Mouse (Mus musculus): Measurements from ENCODE around the gene Arhgef11. TPM values are rescaled to one million over a fixed set of nuclear protein-coding genes. Genes with fewer than 3 reads are reported as not detected.

The Arhgef11 gene
- polyA plus RNA-seq, 1 experiment from 2014 or later: 26.2 TPM

- ATAC-seq: no peak
- H3K4me1 ChIP-seq (ENCODE audit: control insufficient read depth, insufficient read depth, low read length): peaks cover 3% of the 10 kb centered on the region; the same call in 1 of the 2 replicates
- no peaks in the 10 kb centered on the region for H3K36me3 ChIP-seq (ENCODE audit: control insufficient read depth, insufficient read depth, low read length)
- no peak overlapping the region for H3K27ac ChIP-seq (ENCODE audit: low read length)
- no peak overlapping the region for H3K4me2 ChIP-seq (ENCODE audit: low read length)
- H3K9me3 ChIP-seq (replicated peaks; ENCODE audit: control insufficient read depth, low read length, poor library complexity, severe bottlenecking): no peaks in the 10 kb centered on the region
- H3K9ac ChIP-seq (ENCODE audit: low read depth, low read length): no peak overlapping the region
- 95% methylated on average over 3 of the region's 3 CpGs for WGBS
- H3K4me3 ChIP-seq (ENCODE audit: low read depth, low read length): no peak overlapping the region
- no peaks in the 10 kb centered on the region for H3K27me3 ChIP-seq (ENCODE audit: control insufficient read depth, insufficient read depth, low read depth, low read length)
These were observed 31.7 kb downstream of the Arhgef11 start for GRCm38 (mm10) chr3:87649063-87649462.

GRCm38 (mm10) chr3:87658348-87658747, 41.0 kb downstream of the Arhgef11 start:
- H3K4me2 ChIP-seq (ENCODE audit: low read length): no peak overlapping the region
- no peak for ATAC-seq
- H3K27me3 ChIP-seq (ENCODE audit: control insufficient read depth, insufficient read depth, low read depth, low read length): no peaks in the 10 kb centered on the region
- WGBS: 73% methylated on average over 2 of the region's 2 CpGs
- peaks cover 6% of the 10 kb centered on the region; the same call in 1 of the 2 replicates for H3K4me1 ChIP-seq (ENCODE audit: control insufficient read depth, insufficient read depth, low read length)
- H3K9me3 ChIP-seq (replicated peaks; ENCODE audit: control insufficient read depth, low read length, poor library complexity, severe bottlenecking): no peaks in the 10 kb centered on the region
- H3K4me3 ChIP-seq (ENCODE audit: low read depth, low read length): no peak overlapping the region
- H3K9ac ChIP-seq (ENCODE audit: low read depth, low read length): no peak overlapping the region
- no peak overlapping the region for H3K27ac ChIP-seq (ENCODE audit: low read length)
- H3K36me3 ChIP-seq (ENCODE audit: control insufficient read depth, insufficient read depth, low read length): no peaks in the 10 kb centered on the region

GRCm38 (mm10) chr3:87659692-87660429, 42.5 kb downstream of the Arhgef11 start:
- no peak for ATAC-seq
- Histone ChIP-seq H3K36me3 (ENCODE audit: control insufficient read depth, insufficient read depth, low read length) (no peaks in the 10 kb centered on the region), H3K27ac (ENCODE audit: low read length) (no peak overlapping the region), H3K4me2 (ENCODE audit: low read length) (no peak overlapping the region), H3K27me3 (ENCODE audit: control insufficient read depth, insufficient read depth, low read depth, low read length) (no peaks in the 10 kb centered on the region), H3K4me1 (ENCODE audit: control insufficient read depth, insufficient read depth, low read length) (0 out of 2 replicates have a peak, but pooled peaks cover 3% of the 10 kb centered on the region), H3K9ac (ENCODE audit: low read depth, low read length) (no peak overlapping the region), H3K4me3 (ENCODE audit: low read depth, low read length) (no peak overlapping the region), H3K9me3 (replicated peaks; ENCODE audit: control insufficient read depth, low read length, poor library complexity, severe bottlenecking) (no peaks in the 10 kb centered on the region)
- WGBS: 95% methylated on average over 9 of the region's 9 CpGs

- no peak overlapping the region for H3K9ac ChIP-seq (ENCODE audit: low read depth, low read length)
- no peaks in the 10 kb centered on the region for H3K9me3 ChIP-seq (replicated peaks; ENCODE audit: control insufficient read depth, low read length, poor library complexity, severe bottlenecking)
- H3K4me3 ChIP-seq (ENCODE audit: low read depth, low read length): no peak overlapping the region
- no peak overlapping the region for H3K27ac ChIP-seq (ENCODE audit: low read length)
- H3K36me3 ChIP-seq (ENCODE audit: control insufficient read depth, insufficient read depth, low read length): no peaks in the 10 kb centered on the region
- H3K27me3 ChIP-seq (ENCODE audit: control insufficient read depth, insufficient read depth, low read depth, low read length): no peaks in the 10 kb centered on the region
- H3K4me1 ChIP-seq (ENCODE audit: control insufficient read depth, insufficient read depth, low read length): 0 out of 2 replicates have a peak, but pooled peaks cover 1% of the 10 kb centered on the region
- no peak overlapping the region for H3K4me2 ChIP-seq (ENCODE audit: low read length)
- 84% methylated on average over 4 of the region's 4 CpGs for WGBS
- no peak for ATAC-seq
These were observed 43.1 kb downstream of the Arhgef11 start for GRCm38 (mm10) chr3:87660479-87660878.

- ATAC-seq: no peak
- 91% methylated on average over 1 of the region's 1 CpGs for WGBS
- Histone ChIP-seq H3K9me3 (replicated peaks; ENCODE audit: control insufficient read depth, low read length, poor library complexity, severe bottlenecking) (no peaks in the 10 kb centered on the region), H3K4me3 (ENCODE audit: low read depth, low read length) (no peak overlapping the region), H3K27me3 (ENCODE audit: control insufficient read depth, insufficient read depth, low read depth, low read length) (no peaks in the 10 kb centered on the region), H3K4me2 (ENCODE audit: low read length) (no peak overlapping the region), H3K4me1 (ENCODE audit: control insufficient read depth, insufficient read depth, low read length) (no peaks in the 10 kb centered on the region), H3K9ac (ENCODE audit: low read depth, low read length) (no peak overlapping the region), H3K27ac (ENCODE audit: low read length) (no peak overlapping the region), H3K36me3 (ENCODE audit: control insufficient read depth, insufficient read depth, low read length) (no peaks in the 10 kb centered on the region)
These were observed 43.9 kb downstream of the Arhgef11 start for GRCm38 (mm10) chr3:87661291-87661690.

- no peak for ATAC-seq
- peaks cover 48% of the 10 kb centered on the region for H3K36me3 ChIP-seq (ENCODE audit: control insufficient read depth, insufficient read depth, low read length)
- no peak overlapping the region for H3K9ac ChIP-seq (ENCODE audit: low read depth, low read length)
- 89% methylated on average over 2 of the region's 2 CpGs for WGBS
- no peak overlapping the region for H3K4me2 ChIP-seq (ENCODE audit: low read length)
- no peak overlapping the region for H3K27ac ChIP-seq (ENCODE audit: low read length)
- H3K4me1 ChIP-seq (ENCODE audit: control insufficient read depth, insufficient read depth, low read length): no peaks in the 10 kb centered on the region
- no peaks in the 10 kb centered on the region for H3K27me3 ChIP-seq (ENCODE audit: control insufficient read depth, insufficient read depth, low read depth, low read length)
- H3K9me3 ChIP-seq (replicated peaks; ENCODE audit: control insufficient read depth, low read length, poor library complexity, severe bottlenecking): no peaks in the 10 kb centered on the region
- H3K4me3 ChIP-seq (ENCODE audit: low read depth, low read length): no peak overlapping the region
These were observed 101.2 kb downstream of the Arhgef11 start for GRCm38 (mm10) chr3:87718525-87718924.

GRCm38 (mm10) chr3:87724556-87724955, 107.2 kb downstream of the Arhgef11 start:
- no peaks in the 10 kb centered on the region for H3K4me1 ChIP-seq (ENCODE audit: control insufficient read depth, insufficient read depth, low read length)
- H3K9ac ChIP-seq (ENCODE audit: low read depth, low read length): no peak overlapping the region
- peaks cover 49% of the 10 kb centered on the region for H3K36me3 ChIP-seq (ENCODE audit: control insufficient read depth, insufficient read depth, low read length)
- WGBS: 91% methylated on average over 6 of the region's 6 CpGs
- no peaks in the 10 kb centered on the region for H3K9me3 ChIP-seq (replicated peaks; ENCODE audit: control insufficient read depth, low read length, poor library complexity, severe bottlenecking)
- no peak for ATAC-seq
- no peaks in the 10 kb centered on the region for H3K27me3 ChIP-seq (ENCODE audit: control insufficient read depth, insufficient read depth, low read depth, low read length)
- H3K4me3 ChIP-seq (ENCODE audit: low read depth, low read length): no peak overlapping the region
- no peak overlapping the region for H3K27ac ChIP-seq (ENCODE audit: low read length)
- H3K4me2 ChIP-seq (ENCODE audit: low read length): no peak overlapping the region

- peaks cover 51% of the 10 kb centered on the region for H3K36me3 ChIP-seq (ENCODE audit: control insufficient read depth, insufficient read depth, low read length)
- H3K4me2 ChIP-seq (ENCODE audit: low read length): no peak overlapping the region
- H3K9me3 ChIP-seq (replicated peaks; ENCODE audit: control insufficient read depth, low read length, poor library complexity, severe bottlenecking): no peaks in the 10 kb centered on the region
- no peaks in the 10 kb centered on the region for H3K4me1 ChIP-seq (ENCODE audit: control insufficient read depth, insufficient read depth, low read length)
- no peak overlapping the region for H3K27ac ChIP-seq (ENCODE audit: low read length)
- WGBS: over 99% methylated on average over 16 of the region's 16 CpGs
- H3K27me3 ChIP-seq (ENCODE audit: control insufficient read depth, insufficient read depth, low read depth, low read length): no peaks in the 10 kb centered on the region
- H3K9ac ChIP-seq (ENCODE audit: low read depth, low read length): no peak overlapping the region
- H3K4me3 ChIP-seq (ENCODE audit: low read depth, low read length): no peak overlapping the region
- ATAC-seq: no peak
These were observed 108.2 kb downstream of the Arhgef11 start for GRCm38 (mm10) chr3:87725396-87726160.

- no peak overlapping the region for H3K27ac ChIP-seq (ENCODE audit: low read length)
- no peak overlapping the region for H3K9ac ChIP-seq (ENCODE audit: low read depth, low read length)
- H3K4me1 ChIP-seq (ENCODE audit: control insufficient read depth, insufficient read depth, low read length): no peaks in the 10 kb centered on the region
- no peaks in the 10 kb centered on the region for H3K27me3 ChIP-seq (ENCODE audit: control insufficient read depth, insufficient read depth, low read depth, low read length)
- 97% methylated on average over 7 of the region's 7 CpGs for WGBS
- no peak overlapping the region for H3K4me3 ChIP-seq (ENCODE audit: low read depth, low read length)
- no peak for ATAC-seq
- no peak overlapping the region for H3K4me2 ChIP-seq (ENCODE audit: low read length)
- H3K9me3 ChIP-seq (replicated peaks; ENCODE audit: control insufficient read depth, low read length, poor library complexity, severe bottlenecking): no peaks in the 10 kb centered on the region
- peaks cover 53% of the 10 kb centered on the region for H3K36me3 ChIP-seq (ENCODE audit: control insufficient read depth, insufficient read depth, low read length)
These were observed 108.8 kb downstream of the Arhgef11 start for GRCm38 (mm10) chr3:87726191-87726590.
